Mouse (Mus musculus): ENCODE measurements at regions not wholly inside any gene's neighbourhood (a gene's known extent, or its start where the extent isn't known, plus 50 kb on each side); places are given as distances from the start of the nearest gene placed in this dataset.
A peak's percentile ranks its signal among the peaks of the same experiment; 100 is the strongest.

- peak in 1 of 2 experiments; percentile 11 for DNase-seq (ENCODE audit: low spot score in 2 of 2)
Measured at GRCm38 (mm10) chr4:55749949-55750600, 217.8 kb upstream of the Klf4 start.

- DNase-seq (ENCODE audit: low spot score in 2 of 2), result no peak
Measured at GRCm38 (mm10) chr4:55741355-55741754, 209.1 kb upstream of the Klf4 start.

- DNase-seq (ENCODE audit: low spot score in 2 of 2), result peak in 1 of 2 experiments; percentile 58
Measured at GRCm38 (mm10) chr4:55740062-55740461, 207.8 kb upstream of the Klf4 start.

GRCm38 (mm10) chr4:55738714-55739113 is 206.4 kb upstream of the Klf4 start:
- no peak for DNase-seq (ENCODE audit: low spot score in 2 of 2)

- no peak for DNase-seq (ENCODE audit: low spot score in 2 of 2)
Measured at GRCm38 (mm10) chr4:55735453-55735852, 203.2 kb upstream of the Klf4 start.

- DNase-seq (ENCODE audit: low spot score in 2 of 2), result no peak
Measured at GRCm38 (mm10) chr4:55734331-55734730, 202.1 kb upstream of the Klf4 start.

- no peak for DNase-seq (ENCODE audit: low spot score in 2 of 2)
Measured at GRCm38 (mm10) chr4:55733223-55733622, 201.0 kb upstream of the Klf4 start.

- DNase-seq (ENCODE audit: low spot score in 2 of 2), result no peak
Measured at GRCm38 (mm10) chr4:55732006-55732405, 199.7 kb upstream of the Klf4 start.

- DNase-seq (ENCODE audit: low spot score in 2 of 2), result no peak
Measured at GRCm38 (mm10) chr4:55730266-55730665, 198.0 kb upstream of the Klf4 start.

GRCm38 (mm10) chr4:55727178-55727577 is 194.9 kb upstream of the Klf4 start:
- DNase-seq (ENCODE audit: low spot score in 2 of 2), result no peak

- DNase-seq (ENCODE audit: low spot score in 2 of 2), result no peak
Measured at GRCm38 (mm10) chr4:55726081-55726480, 193.8 kb upstream of the Klf4 start.

- DNase-seq (ENCODE audit: low spot score in 2 of 2), result no peak
Measured at GRCm38 (mm10) chr4:55724286-55724685, 192.0 kb upstream of the Klf4 start.

GRCm38 (mm10) chr4:55723124-55723523 is 190.9 kb upstream of the Klf4 start:
- DNase-seq (ENCODE audit: low spot score in 2 of 2), result peak in 1 of 2 experiments; percentile 47

- no peak for DNase-seq (ENCODE audit: low spot score in 2 of 2)
Measured at GRCm38 (mm10) chr4:55722388-55722787, 190.1 kb upstream of the Klf4 start.

GRCm38 (mm10) chr4:55721834-55722233 is 189.6 kb upstream of the Klf4 start:
- DNase-seq (ENCODE audit: low spot score in 2 of 2), result no peak

GRCm38 (mm10) chr4:55718438-55718837 is 186.2 kb upstream of the Klf4 start:
- DNase-seq (ENCODE audit: low spot score in 2 of 2), result no peak

GRCm38 (mm10) chr4:55716161-55716651 is 183.9 kb upstream of the Klf4 start:
- DNase-seq (ENCODE audit: low spot score in 2 of 2), result peak in 1 of 2 experiments; percentile 42

GRCm38 (mm10) chr4:55711500-55712341 is 179.5 kb upstream of the Klf4 start:
- peak in 1 of 2 experiments; percentile 52 for DNase-seq (ENCODE audit: low spot score in 2 of 2)

- DNase-seq (ENCODE audit: low spot score in 2 of 2), result no peak
Measured at GRCm38 (mm10) chr4:55710476-55710875, 178.2 kb upstream of the Klf4 start.

- DNase-seq (ENCODE audit: low spot score in 2 of 2), result no peak
Measured at GRCm38 (mm10) chr4:55708808-55709207, 176.5 kb upstream of the Klf4 start.

GRCm38 (mm10) chr4:55707916-55708315 is 175.7 kb upstream of the Klf4 start:
- no peak for DNase-seq (ENCODE audit: low spot score in 2 of 2)

GRCm38 (mm10) chr4:55704921-55705320 is 172.7 kb upstream of the Klf4 start:
- no peak for DNase-seq (ENCODE audit: low spot score in 2 of 2)

Measured in cerebellum, postnatal 4 days (tissue).